Mouse (Mus musculus) activated CD4-positive, CD25-positive, alpha-beta regulatory T cell, adult 4 months (primary cell): ENCODE data around the gene Gm10964. TPM values are rescaled to one million over a fixed set of nuclear protein-coding genes. Genes with fewer than 3 reads are reported as not detected.

ENCODE experiments used
- ATAC-seq: one replicate; pipeline ENCODE4 v1.8.0; 2017
- polyA plus RNA-seq, 2 experiments: library from polyadenylated mRNA; unstranded; fragments of 100-300 nt; shearing (Covaris generic); gene quantifications; one replicate each; pipeline ENCODE4 v1.2.1; 2017

Gm10964 gene
- polyA plus RNA-seq, 2 experiments from 2014 or later: not detected

DNA sequence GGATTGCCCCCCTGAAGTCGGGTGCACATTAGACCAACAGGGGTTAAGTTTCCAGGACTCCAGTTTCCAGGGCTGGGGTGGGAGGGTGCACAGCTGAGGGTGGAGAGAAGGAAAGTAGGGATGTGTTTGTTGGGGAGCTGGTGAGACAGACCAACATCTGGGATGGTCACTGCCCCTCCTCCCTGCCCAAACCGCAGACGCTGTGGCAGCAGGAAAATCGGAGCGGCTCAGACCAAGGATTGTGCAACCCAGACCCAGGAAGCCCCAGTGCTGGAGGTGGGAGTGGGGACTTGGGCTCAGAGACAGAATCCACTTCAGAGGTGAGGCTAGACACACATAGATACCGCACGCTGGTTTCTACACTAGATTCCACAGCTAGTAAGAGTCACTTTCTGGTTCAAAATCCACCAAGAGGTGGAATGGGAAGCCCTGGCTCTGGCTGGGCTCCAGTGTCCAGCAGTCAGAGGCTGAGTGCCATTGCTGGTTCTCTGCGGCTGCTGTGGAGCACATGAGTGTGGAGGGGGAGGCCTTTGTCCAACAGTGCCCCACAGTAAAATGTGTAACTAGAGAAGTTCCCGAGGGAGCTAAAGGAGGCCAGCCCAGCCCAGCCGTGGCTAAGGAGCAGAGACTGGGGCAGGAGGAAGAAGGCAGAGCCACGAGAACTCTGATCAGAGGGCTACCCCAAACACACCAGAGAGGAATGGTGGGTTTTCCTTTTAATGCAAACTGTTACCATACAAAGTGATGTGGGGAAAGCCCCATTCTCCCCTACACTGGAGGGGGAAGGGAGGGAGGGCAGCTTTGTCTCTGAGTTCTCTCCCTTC, 4.3 kb upstream of the Gm10964 start:
- no peak for ATAC-seq

DNA sequence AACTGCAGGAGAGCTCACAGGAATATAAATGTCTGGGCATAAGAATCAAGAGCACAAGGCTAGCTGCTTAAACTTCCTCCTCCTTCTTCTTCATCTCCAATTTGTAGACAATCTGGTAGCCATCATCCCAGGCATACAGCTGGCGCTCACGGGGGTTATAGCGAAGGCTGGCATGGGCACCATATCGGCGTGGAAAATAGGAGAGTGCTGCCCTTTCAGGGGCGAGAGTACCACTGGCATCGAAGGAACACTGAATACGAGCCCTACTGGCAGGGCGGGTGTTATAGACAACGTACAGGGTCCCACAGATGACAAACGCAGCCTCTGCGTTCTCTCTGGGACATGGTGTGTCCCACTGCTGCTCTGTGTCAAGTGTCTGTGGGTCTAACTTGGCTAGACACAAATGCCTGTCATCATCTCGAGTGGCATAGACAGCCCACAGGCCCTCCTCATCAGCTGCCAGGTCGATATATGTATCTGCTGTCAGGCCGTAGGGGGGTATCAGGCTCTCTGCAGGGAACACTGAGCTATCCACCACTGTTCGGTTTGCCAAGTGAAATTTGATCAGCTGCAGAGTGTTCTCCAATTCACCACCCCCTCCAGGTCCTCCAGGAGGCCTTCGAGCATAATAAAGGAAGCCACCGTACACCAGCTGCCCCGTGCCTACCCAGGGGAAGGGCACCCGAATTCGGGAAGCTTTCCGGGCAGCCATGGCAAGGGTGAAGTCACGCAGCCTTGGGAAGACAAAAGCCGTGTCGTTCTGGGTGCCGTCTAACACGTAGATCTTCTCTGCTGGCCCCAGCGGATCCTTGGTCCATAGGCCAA, 3.2 kb upstream of the Gm10964 start:
- no peak for ATAC-seq

DNA sequence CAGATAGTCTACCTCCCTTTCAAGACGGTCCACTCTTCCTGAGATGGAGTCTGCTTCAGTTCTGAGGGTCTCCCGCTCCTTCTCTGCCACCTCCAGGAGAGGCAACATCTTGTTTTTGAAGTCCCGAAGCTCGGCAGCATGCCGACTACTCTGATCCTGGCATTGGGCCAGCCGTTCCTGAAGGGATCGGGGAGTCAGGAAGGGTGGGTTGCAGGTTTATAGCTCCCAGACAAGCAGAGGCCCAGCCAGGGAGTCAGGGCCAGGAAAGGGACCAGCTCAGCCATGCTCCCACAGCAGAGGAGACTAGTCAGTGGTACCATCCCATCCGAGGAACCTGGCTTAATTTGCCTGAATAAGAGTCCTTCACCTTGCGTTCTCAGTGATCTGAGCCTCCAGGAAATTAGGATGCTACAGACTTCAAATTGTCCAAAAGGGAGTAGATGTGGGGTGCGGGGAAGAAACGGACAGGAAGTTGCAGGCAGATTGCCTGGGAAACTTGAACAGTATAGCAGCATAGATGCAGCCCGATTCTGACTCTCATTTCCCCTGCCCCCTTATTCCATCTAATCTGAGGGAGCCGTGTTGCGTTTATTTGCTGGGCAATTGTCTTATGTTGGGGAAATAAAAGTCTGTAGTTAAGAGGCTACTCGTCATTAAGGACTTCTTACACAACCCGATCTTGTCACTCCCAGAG, 2.0 kb upstream of the Gm10964 start:
- no peak for ATAC-seq

DNA sequence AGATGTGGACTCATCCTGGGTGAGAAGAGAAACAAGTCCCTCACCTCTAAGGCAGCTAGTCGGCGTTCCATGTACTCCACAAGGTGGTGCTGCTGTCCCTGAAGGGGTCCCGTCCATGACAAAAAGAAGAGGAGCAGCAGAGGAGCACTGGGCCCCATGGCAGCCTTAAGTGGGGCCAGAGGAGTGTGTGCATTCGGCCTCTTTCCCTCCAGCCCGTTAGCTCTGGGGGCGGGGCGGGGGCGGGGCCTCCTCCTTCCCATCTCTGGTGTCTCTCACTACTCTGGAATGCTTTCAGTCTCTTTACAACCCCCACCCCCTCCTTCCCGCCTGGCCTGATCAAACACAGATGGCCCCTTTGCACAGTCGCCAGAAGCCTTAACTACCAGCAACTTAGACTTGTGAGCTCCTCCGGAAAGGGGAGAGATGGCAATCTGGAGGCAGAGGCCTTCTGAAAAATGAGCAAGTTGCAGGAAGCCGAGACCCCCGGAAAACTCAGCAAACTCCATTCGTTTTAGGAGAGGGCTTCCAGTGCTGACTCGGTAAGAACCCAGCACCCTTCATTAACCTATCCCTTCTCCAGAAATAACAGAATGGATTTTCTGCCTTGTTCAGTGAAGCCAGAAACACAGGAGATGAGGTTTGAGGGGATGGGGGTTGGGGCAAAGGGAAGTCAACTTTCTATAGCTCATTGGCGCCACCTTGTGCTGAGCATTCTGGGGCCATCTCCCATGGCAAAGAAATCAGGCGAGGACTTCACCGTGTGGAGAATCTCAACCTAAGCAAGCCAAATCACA, 1.2 kb upstream of the Gm10964 start, which contains the start of gene Olfml3:
Olfml3 (minus strand) TSS at position 224 of the 794 bp plus-strand sequence.
- ATAC-seq: peak; percentile 52

DNA sequence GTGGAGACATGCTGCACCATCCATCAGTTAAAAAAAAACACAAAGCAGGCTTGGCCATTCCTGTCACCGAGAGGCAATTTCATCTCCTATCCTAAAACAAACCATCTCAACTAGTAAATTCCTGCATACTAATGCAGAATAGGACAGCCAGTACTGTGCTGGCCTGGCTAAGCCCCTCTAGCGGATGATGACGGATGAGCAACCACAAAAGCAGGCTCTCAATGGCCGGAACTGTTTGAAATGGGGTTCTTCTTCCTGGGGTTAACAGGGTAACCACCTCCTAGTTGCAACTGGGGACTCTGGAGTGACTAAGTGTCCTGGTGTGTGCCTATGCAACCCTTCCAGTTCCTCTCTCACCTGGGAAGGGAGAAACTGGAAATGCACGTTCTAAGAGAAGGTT, 1.2 kb downstream of the Gm10964 start:
- ATAC-seq: no peak

DNA sequence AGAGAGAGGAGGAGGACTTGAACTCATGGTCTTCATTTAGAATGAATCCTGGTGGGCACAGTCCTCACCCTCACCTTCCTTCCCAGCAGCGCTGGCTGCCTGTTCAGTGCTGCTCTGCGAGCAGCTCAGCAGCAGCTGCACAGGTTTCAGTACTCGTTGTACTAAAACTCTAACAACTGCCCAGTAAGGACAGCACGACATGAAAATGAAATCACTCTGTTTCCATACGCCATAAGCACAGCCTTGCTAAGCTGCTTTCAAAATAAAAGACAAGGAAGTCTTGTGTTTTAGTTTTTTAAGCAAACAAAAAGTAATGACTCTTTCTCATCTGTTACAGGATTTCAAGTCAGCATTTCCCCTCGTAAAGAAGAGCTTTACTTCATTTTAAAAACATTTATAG, 4.0 kb downstream of the Gm10964 start:
- no peak for ATAC-seq

DNA sequence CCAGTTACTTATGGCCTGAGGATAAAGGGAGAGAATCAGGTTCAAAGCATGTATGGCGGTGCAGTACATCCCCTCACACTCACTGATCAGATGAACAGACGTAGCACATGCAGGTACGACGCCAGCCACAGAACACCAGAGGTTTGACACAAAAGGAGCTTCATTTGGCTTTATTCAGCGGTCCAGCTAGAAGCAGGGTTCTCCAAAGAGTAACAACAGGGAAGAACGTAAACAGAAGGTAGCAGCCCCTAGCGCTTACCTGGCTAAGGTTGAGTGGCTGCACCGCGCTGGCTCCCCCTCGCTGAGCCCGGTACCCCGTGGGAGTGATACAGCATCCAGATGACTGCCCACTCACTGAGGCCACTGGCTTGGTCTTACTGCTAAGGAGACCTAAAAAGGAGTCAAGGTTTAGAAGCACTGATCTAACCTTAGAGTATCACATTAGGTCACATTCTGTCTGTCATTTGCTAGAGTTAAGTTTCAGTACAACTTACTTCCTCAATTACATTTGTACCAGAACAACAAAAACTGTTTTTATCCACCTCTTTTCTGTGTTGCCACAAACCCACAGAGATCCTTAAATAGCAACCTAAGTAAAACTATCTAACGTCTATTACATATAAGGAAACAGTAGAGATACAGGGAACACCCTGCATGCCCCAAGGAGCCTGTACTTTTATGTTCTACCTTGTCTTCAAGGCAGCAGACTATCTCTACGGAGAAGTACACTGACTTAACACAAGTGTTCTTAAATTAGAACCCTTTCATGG, 6.0 kb downstream of the Gm10964 start:
- ATAC-seq: no peak

DNA sequence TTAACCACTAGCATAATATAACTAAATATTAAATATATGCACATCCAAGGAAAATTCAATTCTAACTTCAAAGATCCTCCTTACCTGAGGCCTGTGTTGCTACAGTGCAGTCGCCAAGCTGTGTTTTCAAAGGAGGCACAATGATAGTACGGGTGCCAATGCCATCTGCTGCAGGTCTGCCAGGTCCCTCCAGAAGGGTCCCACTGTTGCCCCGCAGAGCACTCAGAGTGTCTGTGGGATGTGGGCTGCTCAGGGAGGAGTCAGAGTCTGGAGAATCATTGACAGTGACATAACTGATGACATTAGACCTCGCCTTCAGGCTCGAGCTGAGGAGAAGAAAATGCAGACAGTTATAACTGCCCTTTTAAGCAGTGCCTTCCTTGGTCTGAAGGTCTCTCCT, 7.5 kb downstream of the Gm10964 start:
- ATAC-seq: no peak

DNA sequence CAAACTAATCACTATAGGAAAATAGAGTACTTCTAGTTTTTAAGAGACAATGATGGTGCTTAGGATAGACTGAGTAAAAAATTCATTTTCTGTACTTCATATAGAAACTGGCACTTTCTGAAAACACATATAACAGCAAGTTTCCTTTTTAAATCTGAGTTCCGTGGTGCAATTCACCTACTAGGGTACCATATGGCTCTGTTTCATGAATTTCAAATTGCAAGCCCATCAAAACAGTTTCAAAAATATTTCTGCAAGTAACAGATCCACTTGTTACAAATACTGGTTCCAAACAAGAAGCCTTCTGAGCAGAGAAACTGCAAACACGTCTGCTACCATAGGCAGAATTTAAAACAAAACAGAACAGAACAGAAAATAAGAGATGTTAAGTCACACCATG, 12.4 kb downstream of the Gm10964 start:
- ATAC-seq: no peak

DNA sequence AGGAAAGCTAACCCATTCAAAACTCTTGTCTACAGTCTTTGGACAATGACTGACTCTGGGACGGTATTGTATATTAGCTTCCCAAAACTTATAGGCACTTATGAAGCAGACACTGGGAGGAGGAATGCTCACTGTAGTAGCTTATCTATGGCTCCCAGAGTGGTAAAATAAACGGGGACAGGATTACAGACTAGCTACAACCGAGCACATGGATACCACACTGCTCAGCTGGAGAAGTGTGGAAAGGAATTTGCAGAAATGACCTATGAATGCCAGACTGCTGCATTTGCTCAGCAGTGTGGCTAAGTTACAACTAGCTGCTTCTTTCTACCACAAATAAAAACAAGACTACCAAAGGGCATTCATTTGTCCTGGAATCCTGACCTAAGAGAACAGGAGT, 16.2 kb downstream of the Gm10964 start:
- no peak for ATAC-seq

DNA sequence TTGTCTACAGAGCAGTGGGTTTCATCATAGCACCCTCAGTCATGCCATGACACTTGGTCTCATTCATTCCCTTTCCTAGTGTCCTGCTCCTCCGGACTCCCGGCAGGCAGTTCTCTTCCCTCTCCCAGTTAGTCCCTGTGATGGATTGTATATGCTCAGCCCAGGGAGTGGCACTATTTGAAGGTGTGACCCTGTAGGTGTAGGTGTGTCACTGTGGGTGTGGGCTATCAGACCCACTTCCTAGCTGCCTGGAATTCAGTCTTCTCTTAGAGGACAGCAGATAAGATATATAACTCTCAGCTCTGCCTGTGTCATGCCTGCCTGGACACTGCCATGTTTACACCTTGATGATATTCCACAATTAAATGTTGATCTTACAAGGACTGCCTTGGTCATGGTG, 17.8 kb downstream of the Gm10964 start:
- ATAC-seq: no peak

DNA sequence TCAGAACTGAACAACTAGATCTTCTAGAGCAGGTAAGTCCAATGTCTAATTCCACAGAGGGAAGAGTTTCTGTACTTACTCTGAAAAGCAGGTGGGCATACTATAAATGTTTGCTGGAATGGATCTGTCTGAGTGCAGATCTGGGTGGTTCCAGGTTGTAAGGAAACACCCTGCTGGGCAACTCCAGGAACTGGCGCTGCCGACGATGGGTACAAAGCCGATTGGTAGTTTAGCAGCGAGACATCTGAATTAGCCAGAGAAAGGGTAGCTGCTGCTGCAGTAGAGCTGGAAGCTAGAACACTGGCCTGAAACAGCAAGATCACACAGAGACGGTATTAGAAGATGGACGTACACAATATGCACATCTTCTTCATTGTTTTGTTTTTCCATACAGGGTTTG, 19.3 kb downstream of the Gm10964 start:
- ATAC-seq: no peak

DNA sequence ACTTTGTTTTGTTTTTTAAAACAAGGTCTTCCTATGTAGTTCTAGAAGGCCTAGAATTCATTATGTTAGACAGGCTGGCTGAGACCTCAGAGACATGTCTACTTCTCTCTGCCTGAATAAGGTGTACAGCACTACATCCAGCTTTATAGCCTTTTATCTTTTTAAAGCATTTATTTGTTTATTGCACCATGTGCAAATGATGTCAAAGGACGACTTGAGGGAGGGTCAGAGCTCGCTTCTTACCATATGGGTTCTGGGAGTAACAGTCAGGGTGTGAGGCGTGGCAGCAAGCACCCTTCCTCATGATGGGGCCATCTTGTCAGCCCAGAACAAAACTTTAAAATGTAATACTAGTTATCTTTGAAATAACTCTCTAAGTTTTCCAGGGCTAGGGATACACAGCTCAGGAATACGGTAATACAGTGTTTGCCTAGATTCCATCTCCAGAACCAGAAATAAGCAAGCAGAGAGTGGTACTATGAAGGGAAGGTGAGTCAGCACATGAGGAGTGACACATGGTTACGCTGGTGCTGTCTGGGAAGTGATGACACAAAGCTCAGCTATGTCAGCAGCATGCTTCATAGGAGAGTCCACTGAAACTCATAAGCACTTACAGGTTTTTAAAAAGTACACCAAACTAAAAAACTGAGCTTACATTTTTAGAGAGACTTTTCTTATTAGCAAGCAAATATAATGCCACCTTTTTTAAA, 20.2 kb downstream of the Gm10964 start:
- no peak for ATAC-seq

DNA sequence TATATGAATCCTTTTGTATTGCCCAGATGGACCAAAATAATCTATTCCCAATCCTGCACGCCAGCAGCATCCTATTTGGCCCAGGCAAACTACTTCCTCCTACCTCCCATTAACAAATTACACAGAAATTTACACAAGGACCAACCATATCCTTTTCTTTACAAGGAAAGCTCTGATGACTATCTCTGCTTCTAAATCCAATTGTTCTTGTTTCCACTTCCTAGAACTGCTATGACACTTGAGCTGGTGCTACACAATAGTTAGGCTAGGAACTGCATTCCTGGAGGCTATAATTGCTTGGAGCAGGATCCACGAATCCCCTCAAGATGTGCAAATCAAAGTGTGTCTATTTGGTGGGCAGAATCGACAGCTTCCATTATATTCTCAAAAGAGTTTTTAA, 27.6 kb downstream of the Gm10964 start:
- no peak for ATAC-seq

DNA sequence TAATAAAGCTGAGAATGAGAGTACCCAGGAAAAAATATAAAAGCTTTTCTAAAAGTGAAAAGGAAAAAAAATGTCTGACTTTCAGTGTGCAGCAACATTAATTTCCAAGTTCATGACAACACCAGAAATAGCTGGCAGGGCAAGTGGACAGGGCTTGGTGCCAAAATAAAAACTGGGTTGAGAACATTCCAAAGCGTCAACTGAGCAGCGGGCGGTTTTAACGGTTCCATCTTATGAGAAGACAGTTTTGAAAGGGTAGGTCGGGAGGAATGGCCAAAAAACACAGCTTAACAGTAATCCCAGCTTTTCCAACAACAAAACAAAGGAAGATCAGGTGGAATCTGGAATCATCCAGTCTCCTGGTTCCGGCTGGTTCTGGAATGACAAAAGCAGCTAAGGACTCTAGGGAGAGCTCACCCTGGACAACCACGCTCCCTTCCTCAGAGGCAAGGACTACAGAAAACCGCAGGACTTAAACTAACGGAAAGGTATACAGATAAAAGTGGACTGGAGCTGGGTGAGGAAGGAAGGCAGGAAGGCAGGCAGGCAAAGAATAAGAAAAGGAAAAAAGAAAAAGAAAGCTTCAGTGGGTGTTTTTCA, 32.5 kb downstream of the Gm10964 start:
- ATAC-seq: no peak

DNA sequence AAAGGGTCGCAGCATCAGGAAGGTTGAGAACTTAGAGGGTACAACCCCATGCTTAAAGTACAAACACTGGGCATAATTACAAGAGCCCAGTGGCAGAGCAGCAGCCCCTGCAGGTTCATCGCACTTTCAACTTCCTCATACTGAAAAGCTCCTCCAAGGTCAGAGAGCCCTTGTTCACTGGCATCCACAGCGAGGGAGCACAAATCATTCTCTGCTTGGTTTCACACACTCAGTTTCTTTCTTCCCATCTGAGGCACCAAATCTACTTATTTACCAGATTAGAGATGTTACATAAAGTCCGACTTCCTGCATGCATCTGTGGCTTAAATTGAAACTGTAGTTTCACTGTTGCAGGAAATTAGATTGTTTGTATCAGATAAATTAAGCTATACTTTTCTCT, 33.7 kb downstream of the Gm10964 start:
- ATAC-seq: peak; percentile 79

DNA sequence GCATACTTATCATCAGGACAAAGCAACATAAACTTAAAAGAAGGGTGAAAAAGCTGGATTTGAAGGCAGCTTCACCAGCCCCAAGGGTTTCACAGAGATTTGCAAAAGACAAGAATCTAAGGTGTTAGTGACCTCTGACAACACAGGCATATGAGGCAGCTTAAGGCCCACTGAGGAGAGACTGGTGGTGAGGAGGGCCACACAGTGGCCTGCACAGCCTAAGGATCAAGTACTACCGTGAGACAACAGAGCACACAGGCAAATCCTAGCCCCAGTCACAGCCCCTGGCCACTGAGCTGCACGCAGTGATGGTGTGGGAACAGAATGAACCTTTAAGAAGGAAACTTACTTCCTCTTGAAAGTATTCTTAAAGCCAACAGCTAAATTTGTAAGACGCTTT, 34.3 kb downstream of the Gm10964 start:
- no peak for ATAC-seq

DNA sequence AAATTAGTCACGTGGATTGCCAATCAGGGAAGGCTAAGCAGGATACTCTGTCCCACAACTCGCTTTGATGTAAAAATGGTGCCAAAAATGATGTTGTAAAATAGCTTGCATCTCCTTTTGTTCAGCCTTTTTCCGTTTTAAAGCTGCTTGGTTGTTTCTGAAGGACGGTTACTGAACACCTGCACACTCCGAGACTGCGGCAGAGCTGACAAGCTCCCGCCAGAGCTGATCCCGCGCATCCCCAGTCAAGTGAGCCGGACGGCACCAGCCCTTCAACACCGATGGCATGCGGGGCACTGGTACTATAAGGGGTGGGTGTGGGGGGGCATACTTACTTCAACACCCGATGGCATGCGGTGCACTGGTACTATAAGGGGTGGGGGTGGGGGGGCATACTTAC, 34.8 kb downstream of the Gm10964 start:
- no peak for ATAC-seq

DNA sequence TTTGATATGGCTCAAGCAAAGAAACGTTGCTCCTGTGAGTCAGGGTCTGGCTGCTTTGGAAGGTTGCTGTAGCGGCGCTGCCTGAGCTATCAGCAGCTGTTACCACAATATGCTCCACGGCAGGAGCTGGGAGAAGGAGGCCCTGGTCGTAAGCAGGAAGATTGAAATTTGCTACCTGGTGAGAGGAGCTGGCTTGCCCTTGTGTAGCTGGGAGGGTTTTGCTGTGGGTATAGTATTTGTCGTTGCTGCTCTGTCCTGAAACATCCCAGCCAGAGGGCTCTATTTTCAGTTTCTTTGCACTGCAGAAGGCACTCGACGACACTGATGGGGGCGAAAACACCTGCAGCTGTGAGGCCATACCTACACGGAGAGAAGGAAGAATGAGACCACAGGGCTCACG, 38.8 kb downstream of the Gm10964 start:
- no peak for ATAC-seq

DNA sequence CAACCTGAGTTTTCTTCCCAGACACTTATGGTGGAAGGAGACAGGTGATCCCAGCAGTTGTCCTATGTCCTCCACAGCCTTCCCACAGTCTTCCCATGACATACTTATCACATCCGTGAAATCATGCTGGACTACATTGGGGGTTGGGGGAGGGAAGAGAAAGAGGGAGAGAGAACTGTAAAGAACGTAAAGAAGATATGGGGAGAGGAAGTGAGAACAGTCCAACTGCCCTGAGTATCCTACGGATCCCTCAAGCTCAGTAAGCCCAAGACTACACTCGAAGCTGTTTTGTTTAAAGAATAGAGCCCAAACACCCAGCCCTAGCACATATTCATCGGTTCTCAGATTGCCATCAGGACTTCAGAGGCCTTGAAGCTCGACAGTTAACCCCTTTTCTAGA, 39.5 kb downstream of the Gm10964 start:
- ATAC-seq: no peak

DNA sequence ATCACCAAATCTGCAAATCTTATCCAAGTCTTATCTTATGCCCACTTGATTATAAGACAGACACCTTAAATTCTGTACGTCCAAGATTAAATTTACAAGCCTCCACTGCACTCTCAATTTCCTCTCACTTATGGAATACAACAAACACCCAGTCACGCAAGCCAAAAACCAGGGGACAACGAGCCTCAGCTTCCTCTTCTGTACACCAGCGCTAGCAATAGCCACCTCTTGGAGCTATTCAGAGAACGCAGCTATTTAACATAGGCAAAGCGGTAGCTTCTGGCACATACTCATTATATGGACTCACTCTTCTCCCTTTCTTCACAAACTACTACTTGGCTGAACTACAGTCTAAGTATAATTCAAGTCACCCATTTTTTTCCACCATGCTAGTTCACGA, 40.0 kb downstream of the Gm10964 start:
- ATAC-seq: no peak
